Mouse (Mus musculus): Measurements from ENCODE around the gene Gramd1b. TPM values are rescaled to one million over a fixed set of nuclear protein-coding genes. Genes with fewer than 3 reads are reported as not detected.
A peak's percentile ranks its signal among the peaks of the same experiment; 100 is the strongest.

Gramd1b gene
- polyA plus RNA-seq, 1 experiment from 2014 or later = 2.7 TPM

- Histone ChIP-seq H3K9ac (no peak overlapping the region), H3K9me3 (ENCODE audit: low read depth, low read length) (no peaks in the 10 kb centered on the region), H3K4me3 (ENCODE audit: low read depth, low read length) (no peak overlapping the region), H3K36me3 (ENCODE audit: insufficient read depth) (no peaks in the 10 kb centered on the region), H3K27ac (ENCODE audit: low read depth) (no peak overlapping the region), H3K4me1 (ENCODE audit: insufficient read depth) (no peaks in the 10 kb centered on the region), H3K4me2 (no peak overlapping the region), H3K27me3 (ENCODE audit: insufficient read depth, low read length) (no peaks in the 10 kb centered on the region)
- TF ChIP-seq CTCF (IDR thresholded peaks at IDR 0.05; ENCODE audit: low read depth) = no peak
- ATAC-seq (ENCODE audit: insufficient read depth) (no peak), DNase-seq (no peak)
- 77% methylated on average over 5 of the region's 5 CpGs for WGBS
Observed at GRCm38 (mm10) chr9:40275904-40276303, 255.3 kb downstream of the Gramd1b start.

GRCm38 (mm10) chr9:40272822-40273221, 258.4 kb downstream of the Gramd1b start:
- H3K4me1 ChIP-seq (ENCODE audit: insufficient read depth) = no peaks in the 10 kb centered on the region
- ATAC-seq (ENCODE audit: insufficient read depth) = no peak
- no peaks in the 10 kb centered on the region for H3K36me3 ChIP-seq (ENCODE audit: insufficient read depth)
- no peak overlapping the region for H3K4me2 ChIP-seq
- no peaks in the 10 kb centered on the region for H3K27me3 ChIP-seq (ENCODE audit: insufficient read depth, low read length)
- H3K4me3 ChIP-seq (ENCODE audit: low read depth, low read length) = no peak overlapping the region
- H3K9me3 ChIP-seq (ENCODE audit: low read depth, low read length) = no peaks in the 10 kb centered on the region
- H3K27ac ChIP-seq (ENCODE audit: low read depth) = no peak overlapping the region
- TF ChIP-seq CTCF (IDR thresholded peaks at IDR 0.05; ENCODE audit: low read depth) = no peak
- no peak overlapping the region for H3K9ac ChIP-seq
- WGBS = 76% methylated on average over 7 of the region's 7 CpGs
- no peak for DNase-seq

- H3K4me1 ChIP-seq (ENCODE audit: insufficient read depth) = no peaks in the 10 kb centered on the region
- no peak overlapping the region for H3K27ac ChIP-seq (ENCODE audit: low read depth)
- no peak overlapping the region for H3K9ac ChIP-seq
- H3K4me2 ChIP-seq = no peak overlapping the region
- no peak overlapping the region for H3K4me3 ChIP-seq (ENCODE audit: low read depth, low read length)
- DNase-seq (no peak), ATAC-seq (ENCODE audit: insufficient read depth) (no peak)
- no peak for TF ChIP-seq CTCF (IDR thresholded peaks at IDR 0.05; ENCODE audit: low read depth)
- no peaks in the 10 kb centered on the region for H3K27me3 ChIP-seq (ENCODE audit: insufficient read depth, low read length)
- H3K36me3 ChIP-seq (ENCODE audit: insufficient read depth) = no peaks in the 10 kb centered on the region
- no peaks in the 10 kb centered on the region for H3K9me3 ChIP-seq (ENCODE audit: low read depth, low read length)
- WGBS = 60% methylated on average over 3 of the region's 3 CpGs
Observed at GRCm38 (mm10) chr9:40271075-40271474, 260.1 kb downstream of the Gramd1b start.

GRCm38 (mm10) chr9:40269880-40270279, 261.3 kb downstream of the Gramd1b start:
- DNase-seq (no peak), ATAC-seq (ENCODE audit: insufficient read depth) (no peak)
- Histone ChIP-seq H3K4me2 (peak overlapping the region; percentile 64), H3K9me3 (ENCODE audit: low read depth, low read length) (no peaks in the 10 kb centered on the region), H3K4me3 (ENCODE audit: low read depth, low read length) (peak overlapping the region; percentile 23), H3K27me3 (ENCODE audit: insufficient read depth, low read length) (no peaks in the 10 kb centered on the region), H3K36me3 (ENCODE audit: insufficient read depth) (no peaks in the 10 kb centered on the region), H3K9ac (no peak overlapping the region), H3K27ac (ENCODE audit: low read depth) (no peak overlapping the region), H3K4me1 (ENCODE audit: insufficient read depth) (no peaks in the 10 kb centered on the region)
- no peak for TF ChIP-seq CTCF (IDR thresholded peaks at IDR 0.05; ENCODE audit: low read depth)
- 24% methylated on average over 8 of the region's 8 CpGs for WGBS

GRCm38 (mm10) chr9:40269103-40269861, 261.9 kb downstream of the Gramd1b start, which contains the start of gene Scn3b:
TSS of gene Scn3b (plus strand) at chr9:40269217.
- H3K4me1 ChIP-seq (ENCODE audit: insufficient read depth) = no peaks in the 10 kb centered on the region
- ATAC-seq (ENCODE audit: insufficient read depth) = peak; percentile 88
- no peak within 1 kb of the TSS for H3K27ac ChIP-seq (ENCODE audit: low read depth)
- no peak for TF ChIP-seq CTCF (IDR thresholded peaks at IDR 0.05; ENCODE audit: low read depth)
- no peak within 1 kb of the TSS for H3K9ac ChIP-seq
- DNase-seq = peak; percentile 77
- peak within 1 kb of the TSS; percentile 64 for H3K4me2 ChIP-seq
- no peaks in the 10 kb centered on the region for H3K36me3 ChIP-seq (ENCODE audit: insufficient read depth)
- peak within 1 kb of the TSS; percentile 23 for H3K4me3 ChIP-seq (ENCODE audit: low read depth, low read length)
- no peaks in the 10 kb centered on the region for H3K9me3 ChIP-seq (ENCODE audit: low read depth, low read length)
- H3K27me3 ChIP-seq (ENCODE audit: insufficient read depth, low read length) = no peaks in the 10 kb centered on the region
- WGBS = 1% methylated on average over 42 of the region's 42 CpGs

- peak; percentile 26; the same call in 1 of the 2 replicates for ATAC-seq (ENCODE audit: insufficient read depth)
- Histone ChIP-seq H3K27ac (ENCODE audit: low read depth) (no peak overlapping the region), H3K36me3 (ENCODE audit: insufficient read depth) (no peaks in the 10 kb centered on the region), H3K9me3 (ENCODE audit: low read depth, low read length) (no peaks in the 10 kb centered on the region), H3K27me3 (ENCODE audit: insufficient read depth, low read length) (no peaks in the 10 kb centered on the region), H3K9ac (no peak overlapping the region), H3K4me1 (ENCODE audit: insufficient read depth) (no peaks in the 10 kb centered on the region), H3K4me2 (peak overlapping the region; percentile 64), H3K4me3 (ENCODE audit: low read depth, low read length) (peak overlapping the region; percentile 23)
- WGBS = 5% methylated on average over 4 of the region's 4 CpGs
- DNase-seq = no peak
- no peak for TF ChIP-seq CTCF (IDR thresholded peaks at IDR 0.05; ENCODE audit: low read depth)
Observed at GRCm38 (mm10) chr9:40268748-40269102, 262.5 kb downstream of the Gramd1b start.

GRCm38 (mm10) chr9:40268040-40268747, 263.0 kb downstream of the Gramd1b start:
- Histone ChIP-seq H3K9ac (no peak overlapping the region), H3K27me3 (ENCODE audit: insufficient read depth, low read length) (no peaks in the 10 kb centered on the region), H3K4me1 (ENCODE audit: insufficient read depth) (no peaks in the 10 kb centered on the region), H3K4me3 (ENCODE audit: low read depth, low read length) (no peak overlapping the region), H3K4me2 (peak overlapping the region; percentile 64; the same call in 1 of the 2 replicates), H3K9me3 (ENCODE audit: low read depth, low read length) (no peaks in the 10 kb centered on the region), H3K27ac (ENCODE audit: low read depth) (no peak overlapping the region), H3K36me3 (ENCODE audit: insufficient read depth) (no peaks in the 10 kb centered on the region)
- peak; percentile 29 for DNase-seq
- no peak for ATAC-seq (ENCODE audit: insufficient read depth)
- TF ChIP-seq CTCF (IDR thresholded peaks at IDR 0.05; ENCODE audit: low read depth) = 0 out of 2 replicates have a peak, but pooled peaks have one; percentile 5
- WGBS = 16% methylated on average over 21 of the region's 21 CpGs
